Mouse (Mus musculus) kidney, adult 2 months (tissue): Measurements from ENCODE around the gene Ccnt1.

Experiments
- CTCF ChIP-seq: fragments of 200-500 bp; conservative IDR thresholded peaks from 2 replicates; pipeline ENCODE4 v1.5.1; 2011; ENCODE audit warnings: low read depth, mild to moderate bottlenecking, control low read depth, low read length, moderate library complexity, mixed read lengths; ENCODE audit not compliant: insufficient read depth, insufficient read length
- POLR2A ChIP-seq: fragments of 200-500 bp; IDR thresholded peaks from one replicate; pipeline ENCODE4 v1.6.1; 2011; ENCODE audit warnings: low read depth, low read length, control low read depth

DNA sequence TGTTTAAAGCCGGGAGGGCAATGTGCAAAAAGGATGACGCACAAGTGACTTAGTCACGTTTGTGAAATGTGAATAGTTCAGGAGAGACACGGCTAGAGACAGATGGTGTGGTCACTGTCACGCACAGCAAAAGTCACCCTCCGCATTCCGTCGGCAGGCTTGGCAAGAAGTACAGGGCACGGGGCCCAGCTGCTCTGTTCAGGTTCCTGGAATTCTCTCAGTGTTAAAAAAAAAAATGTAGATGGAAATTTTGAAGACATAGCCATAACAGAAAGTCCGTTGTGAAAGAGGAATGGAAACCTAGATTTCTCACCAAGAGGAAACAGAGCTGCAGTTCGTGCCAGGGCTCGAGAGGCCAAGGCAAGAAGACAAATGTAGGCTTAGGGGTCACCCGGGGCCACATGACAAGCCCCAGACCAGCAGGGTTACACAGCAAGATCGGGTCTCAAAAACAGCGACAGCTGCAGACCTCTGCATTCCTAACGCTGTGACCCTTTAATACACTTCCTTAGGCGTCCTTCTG, 57.9 kb downstream of the Ccnt1 start:
- no peak for TF ChIP-seq CTCF
- no peak for TF ChIP-seq POLR2A
